Mouse (Mus musculus): ENCODE data around the gene Cst6. TPM values are rescaled to one million over a fixed set of nuclear protein-coding genes. Genes with fewer than 3 reads are reported as not detected.

Cst6 gene
- polyA plus RNA-seq (2017; shearing (Covaris generic)) = 2.0 TPM

DNA sequence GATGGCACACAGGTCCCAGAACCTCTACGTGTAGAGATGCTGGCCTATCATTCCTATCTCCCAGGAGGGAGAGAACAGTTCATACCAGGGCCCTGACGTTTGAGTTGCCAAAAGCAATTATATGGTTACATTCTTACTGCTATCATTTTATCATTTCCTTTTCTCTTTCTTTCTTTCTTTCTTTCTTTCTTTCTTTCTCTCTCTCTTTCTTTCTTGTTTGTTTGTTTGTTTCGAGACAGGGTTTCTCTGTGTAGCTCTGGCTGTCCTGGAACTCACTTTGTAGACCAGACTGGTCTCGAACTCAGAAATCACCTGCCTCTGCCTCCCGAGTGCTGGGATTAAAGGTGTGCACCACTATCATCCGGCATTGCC, at the start of gene Cst6:
Gene Cst6 (minus strand): TSS at position 73 of the 372 bp plus-strand sequence.

DNA sequence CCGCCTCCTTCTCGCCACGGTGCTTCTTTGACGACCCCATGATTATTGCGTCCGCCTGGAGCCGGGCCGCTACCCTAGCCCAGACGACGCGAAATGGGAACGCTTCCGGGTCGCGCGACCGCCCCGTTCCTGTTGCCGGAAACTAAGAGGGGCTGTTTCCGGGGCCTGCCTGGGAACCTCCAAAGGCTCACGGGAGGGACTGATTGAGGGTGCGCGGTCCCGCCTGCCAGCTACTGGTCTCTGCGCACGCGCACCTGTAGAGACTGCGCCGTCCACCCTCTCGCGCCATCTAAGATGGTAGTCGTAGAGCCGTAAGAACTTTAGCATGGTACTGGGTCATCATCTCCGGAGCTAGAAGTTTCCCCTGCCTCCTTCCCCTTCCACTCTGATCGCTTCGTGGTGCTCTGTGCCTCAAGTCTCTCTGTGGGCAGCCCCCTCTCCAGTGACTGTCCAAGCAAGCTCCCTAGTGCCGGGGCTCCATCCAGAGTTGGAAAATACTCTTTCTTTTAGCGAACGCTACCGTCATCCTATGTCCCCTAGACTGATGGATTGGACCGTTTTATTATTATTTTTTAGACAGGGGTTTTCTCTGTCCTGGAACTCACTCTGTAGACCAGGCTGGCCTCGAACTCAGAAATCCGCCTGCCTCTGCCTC, 39.3 kb upstream of the Cst6 start, which contains the start of gene Sart1:
Gene Sart1 (minus strand): TSS at position 116 of the 655 bp plus-strand sequence.

DNA sequence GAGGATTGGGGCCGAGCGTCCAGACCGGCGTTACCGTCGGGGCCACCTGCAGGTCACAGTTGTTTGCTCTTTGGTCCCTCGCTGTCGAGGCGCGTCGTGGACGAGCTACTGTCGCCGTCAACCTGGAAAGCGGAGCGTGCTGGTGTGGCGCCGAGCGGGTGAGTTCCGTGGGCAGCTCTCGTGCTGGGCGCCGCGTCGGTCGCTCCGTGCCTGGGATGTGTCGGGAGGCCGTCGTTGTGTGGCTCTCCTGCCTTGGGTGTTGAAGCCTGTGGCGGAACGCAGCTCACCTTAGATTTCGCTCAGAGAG, 17.6 kb upstream of the Cst6 start, which contains the start of gene Banf1:
Gene Banf1 (minus strand): TSS at position 116 of the 307 bp plus-strand sequence.

GRCm38 (mm10) chr19:5366175-5367052, 17.0 kb upstream of the Cst6 start, which contains the start of gene Eif1ad:
TSS of gene Eif1ad (plus strand) at chr19:5366741.

GRCm38 (mm10) chr19:5335441-5335840, 13.9 kb downstream of the Cst6 start, which contains the start of gene Catsper1:
TSS of gene Catsper1 (plus strand) at chr19:5335741.

DNA sequence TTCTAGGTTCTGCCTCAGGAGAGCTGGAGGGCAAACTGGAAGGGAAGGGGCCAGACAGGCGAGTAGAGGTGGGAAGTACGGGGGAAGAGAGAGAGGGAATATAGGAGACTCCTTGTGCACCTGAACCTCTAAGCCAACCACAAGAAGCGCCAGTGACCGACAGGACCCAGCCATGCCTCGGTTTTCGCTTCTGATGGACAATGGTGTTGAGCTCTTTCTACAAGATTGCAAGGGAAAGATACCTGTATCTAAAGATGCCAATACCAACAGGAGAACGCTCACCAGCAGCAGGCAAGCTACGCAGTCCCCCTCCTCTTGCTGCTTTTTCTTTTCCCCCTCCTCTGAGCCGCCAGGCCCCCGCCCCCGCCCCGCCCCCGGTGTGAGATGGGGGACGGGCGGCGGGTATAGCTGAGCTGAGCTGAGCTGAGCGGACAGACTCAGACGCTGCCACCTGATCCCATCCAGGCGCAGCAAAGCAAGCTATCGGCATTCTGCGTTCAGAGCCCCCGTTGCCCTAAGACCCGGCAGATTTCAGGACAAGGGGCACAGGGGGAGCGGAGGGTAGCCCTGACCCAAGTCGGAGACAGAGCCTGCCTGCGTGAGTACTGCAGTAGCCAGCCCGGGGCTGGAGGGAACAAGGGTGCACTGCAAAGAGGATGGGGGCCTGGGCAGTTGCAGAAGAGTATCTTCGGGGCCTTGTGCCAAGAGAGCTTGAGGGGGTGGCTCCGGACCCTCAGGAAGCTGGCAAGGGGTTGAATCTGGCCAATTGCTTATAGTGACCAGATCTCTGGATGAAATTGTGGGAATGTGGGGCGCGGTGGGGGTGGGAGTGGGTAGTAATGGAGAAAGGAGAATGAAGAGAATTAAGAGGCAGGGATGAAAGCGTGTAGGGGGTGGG, 51.2 kb downstream of the Cst6 start, which contains the start of gene Gal3st3:
Gene Gal3st3 (plus strand): TSS at position 429 of the 898 bp plus-strand sequence.

GRCm38 (mm10) chr19:5294972-5295735, 54.2 kb downstream of the Cst6 start, which contains the start of gene Sf3b2:
TSS of gene Sf3b2 (minus strand) at chr19:5295455.

Other genes with a start within 250 kb of the Cst6 start
- gene Rab1b, start 242.5 kb downstream of the Cst6 start, polyA plus RNA-seq (2017; shearing (Covaris generic)) = 240 TPM
- gene Klc2, start 231.0 kb downstream of the Cst6 start, polyA plus RNA-seq (2017; shearing (Covaris generic)) = 3.3 TPM
- gene Pacs1, start 76.5 kb downstream of the Cst6 start, polyA plus RNA-seq (2017; shearing (Covaris generic)) = 16.5 TPM
- 415 TPM for gene Sf3b2, start 54.1 kb downstream of the Cst6 start, polyA plus RNA-seq (2017; shearing (Covaris generic))
- not detected for gene Gal3st3, start 51.2 kb downstream of the Cst6 start, polyA plus RNA-seq (2017; shearing (Covaris generic))
- not detected for gene Catsper1, start 13.8 kb downstream of the Cst6 start, polyA plus RNA-seq (2017; shearing (Covaris generic))
- gene Eif1ad, start 17.2 kb upstream of the Cst6 start, polyA plus RNA-seq (2017; shearing (Covaris generic)) = 58.1 TPM
- gene Banf1, start 17.6 kb upstream of the Cst6 start, polyA plus RNA-seq (2017; shearing (Covaris generic)) = 305 TPM
- gene Sart1, start 39.1 kb upstream of the Cst6 start, polyA plus RNA-seq (2017; shearing (Covaris generic)) = 35.0 TPM
- gene Tsga10ip, start 53.0 kb upstream of the Cst6 start, polyA plus RNA-seq (2017; shearing (Covaris generic)) = 0.60 TPM
- gene Drap1, start 75.4 kb upstream of the Cst6 start, polyA plus RNA-seq (2017; shearing (Covaris generic)) = 75.7 TPM
- gene AI837181, start 75.6 kb upstream of the Cst6 start, polyA plus RNA-seq (2017; shearing (Covaris generic)) = 19.2 TPM
- not detected for gene Fosl1, start 98.0 kb upstream of the Cst6 start, polyA plus RNA-seq (2017; shearing (Covaris generic))
- gene Ccdc85b, start 108.3 kb upstream of the Cst6 start, polyA plus RNA-seq (2017; shearing (Covaris generic)) = 5.3 TPM
- gene Fibp, start 111.0 kb upstream of the Cst6 start, polyA plus RNA-seq (2017; shearing (Covaris generic)) = 148 TPM
- gene Ctsw, start 118.9 kb upstream of the Cst6 start, polyA plus RNA-seq (2017; shearing (Covaris generic)) = 81.4 TPM
- 2.5 TPM for gene Efemp2, start 124.4 kb upstream of the Cst6 start, polyA plus RNA-seq (2017; shearing (Covaris generic))
- gene Mus81, start 138.8 kb upstream of the Cst6 start, polyA plus RNA-seq (2017; shearing (Covaris generic)) = 81.3 TPM
- 4,076 TPM for gene Cfl1, start 140.9 kb upstream of the Cst6 start, polyA plus RNA-seq (2017; shearing (Covaris generic))
- 0.45 TPM for gene 1700020D05Rik, start 154.2 kb upstream of the Cst6 start, polyA plus RNA-seq (2017; shearing (Covaris generic))
- gene Snx32, start 161.0 kb upstream of the Cst6 start, polyA plus RNA-seq (2017; shearing (Covaris generic)) = 20.1 TPM
- gene Ovol1, start 211.1 kb upstream of the Cst6 start, polyA plus RNA-seq (2017; shearing (Covaris generic)) = not detected
- gene Ap5b1, start 218.5 kb upstream of the Cst6 start, polyA plus RNA-seq (2017; shearing (Covaris generic)) = 21.4 TPM

Data from activated CD4-positive, CD25-positive, alpha-beta regulatory T cell, adult 9 weeks (primary cell).